Mouse (Mus musculus): Measurements from ENCODE around the gene S100a3. TPM values are rescaled to one million over a fixed set of nuclear protein-coding genes. Genes with fewer than 3 reads are reported as not detected.
A peak's percentile ranks its signal among the peaks of the same experiment; 100 is the strongest.

S100a3 gene
- total RNA-seq (2014; rRNA removed; ENCODE audit: low replicate concordance), result not detected in 2 replicates
- 0.16 TPM in 1 of 2 replicates, not detected in the other for polyA plus RNA-seq (2015; fragmentation: Nextera tagmentation; extraction: Ambion mirVana)

- ATAC-seq (ENCODE audit: insufficient read depth, low read depth), result no peak
- TF ChIP-seq EP300 (IDR thresholded peaks at IDR 0.05; ENCODE audit: low read depth) (no peak), CTCF (IDR thresholded peaks at IDR 0.05; ENCODE audit: low read depth) (no peak)
- Histone ChIP-seq H3K9me3 (replicated peaks; ENCODE audit: control insufficient read depth, low read length) (no peaks in the 10 kb centered on the region), H3K9ac (replicated peaks; ENCODE audit: low read depth, low read length) (no peak within 1 kb of the TSS), H3K4me2 (ENCODE audit: low read depth, low read length) (no peak within 1 kb of the TSS), H3K4me1 (ENCODE audit: control insufficient read depth, insufficient read depth) (no peaks in the 10 kb centered on the region), H3K27me3 (ENCODE audit: control insufficient read depth, insufficient read depth, low read length) (no peaks in the 10 kb centered on the region), H3K27ac (ENCODE audit: low read depth) (no peak within 1 kb of the TSS), H3K36me3 (replicated peaks; ENCODE audit: control insufficient read depth, insufficient read depth, low read length) (no peaks in the 10 kb centered on the region), H3K4me3 (ENCODE audit: low read depth, low read length) (no peak within 1 kb of the TSS)
- no peak for DNase-seq (ENCODE audit: low spot score)
- 77% methylated on average over 6 of the region's 6 CpGs for WGBS
These were observed at the start of gene S100a3 for GRCm38 (mm10) chr3:90560008-90560628. Gene S100a3 (plus strand): TSS chr3:90560578.

- peaks cover 3% of the 10 kb centered on the region; the same call in 1 of the 2 replicates for H3K36me3 ChIP-seq (replicated peaks; ENCODE audit: control insufficient read depth, insufficient read depth, low read length)
- no peaks in the 10 kb centered on the region for H3K27me3 ChIP-seq (ENCODE audit: control insufficient read depth, insufficient read depth, low read length)
- no peak overlapping the region for H3K27ac ChIP-seq (ENCODE audit: low read depth)
- peaks cover 40% of the 10 kb centered on the region for H3K4me1 ChIP-seq (ENCODE audit: control insufficient read depth, insufficient read depth)
- WGBS, result 73% methylated on average over 5 of the region's 5 CpGs
- H3K4me2 ChIP-seq (ENCODE audit: low read depth, low read length), result peak overlapping the region; percentile 82; the same call in 1 of the 2 replicates
- TF ChIP-seq CTCF (IDR thresholded peaks at IDR 0.05; ENCODE audit: low read depth), result no peak
- H3K9me3 ChIP-seq (replicated peaks; ENCODE audit: control insufficient read depth, low read length), result no peaks in the 10 kb centered on the region
- H3K9ac ChIP-seq (replicated peaks; ENCODE audit: low read depth, low read length), result no peak overlapping the region
- DNase-seq (ENCODE audit: low spot score) (no peak), ATAC-seq (ENCODE audit: insufficient read depth, low read depth) (no peak)
- H3K4me3 ChIP-seq (ENCODE audit: low read depth, low read length), result no peak overlapping the region
These were observed 48.1 kb upstream of the S100a3 start for GRCm38 (mm10) chr3:90512276-90512675.

GRCm38 (mm10) chr3:90512948-90513642 lies 47.3 kb upstream of the S100a3 start:
- H3K27ac ChIP-seq (ENCODE audit: low read depth), result peak overlapping the region; percentile 88
- H3K4me1 ChIP-seq (ENCODE audit: control insufficient read depth, insufficient read depth), result peaks cover 32% of the 10 kb centered on the region
- H3K9ac ChIP-seq (replicated peaks; ENCODE audit: low read depth, low read length), result peak overlapping the region; percentile 68
- ATAC-seq (ENCODE audit: insufficient read depth, low read depth), result no peak
- no peak for DNase-seq (ENCODE audit: low spot score)
- 55% methylated on average over 9 of the region's 9 CpGs for WGBS
- H3K9me3 ChIP-seq (replicated peaks; ENCODE audit: control insufficient read depth, low read length), result no peaks in the 10 kb centered on the region
- H3K4me2 ChIP-seq (ENCODE audit: low read depth, low read length), result peak overlapping the region; percentile 82
- no peaks in the 10 kb centered on the region for H3K27me3 ChIP-seq (ENCODE audit: control insufficient read depth, insufficient read depth, low read length)
- TF ChIP-seq CTCF (IDR thresholded peaks at IDR 0.05; ENCODE audit: low read depth), result no peak
- TF ChIP-seq EP300 (IDR thresholded peaks at IDR 0.05; ENCODE audit: low read depth), result no peak
- 0 out of 2 replicates have a peak, but pooled peaks cover 6% of the 10 kb centered on the region for H3K36me3 ChIP-seq (replicated peaks; ENCODE audit: control insufficient read depth, insufficient read depth, low read length)
- H3K4me3 ChIP-seq (ENCODE audit: low read depth, low read length), result peak overlapping the region; percentile 65

- no peaks in the 10 kb centered on the region for H3K9me3 ChIP-seq (replicated peaks; ENCODE audit: control insufficient read depth, low read length)
- peak; percentile 80 for DNase-seq (ENCODE audit: low spot score)
- H3K4me3 ChIP-seq (ENCODE audit: low read depth, low read length), result peak within 1 kb of the TSS; percentile 65
- peak; percentile 75 for ATAC-seq (ENCODE audit: insufficient read depth, low read depth)
- TF ChIP-seq EP300 (IDR thresholded peaks at IDR 0.05; ENCODE audit: low read depth), result no peak
- TF ChIP-seq CTCF (IDR thresholded peaks at IDR 0.05; ENCODE audit: low read depth), result peak; percentile 53
- peak within 1 kb of the TSS; percentile 88 for H3K27ac ChIP-seq (ENCODE audit: low read depth)
- H3K4me2 ChIP-seq (ENCODE audit: low read depth, low read length), result peak within 1 kb of the TSS; percentile 82
- 3% methylated on average over 24 of the region's 25 CpGs for WGBS
- H3K36me3 ChIP-seq (replicated peaks; ENCODE audit: control insufficient read depth, insufficient read depth, low read length), result 0 out of 2 replicates have a peak, but pooled peaks cover 7% of the 10 kb centered on the region
- H3K4me1 ChIP-seq (ENCODE audit: control insufficient read depth, insufficient read depth), result peaks cover 30% of the 10 kb centered on the region
- H3K9ac ChIP-seq (replicated peaks; ENCODE audit: low read depth, low read length), result peak within 1 kb of the TSS; percentile 68
- no peaks in the 10 kb centered on the region for H3K27me3 ChIP-seq (ENCODE audit: control insufficient read depth, insufficient read depth, low read length)
These were observed 46.4 kb upstream of the S100a3 start, which contains the start of the genes S100a1 and S100a13 for GRCm38 (mm10) chr3:90513796-90514590. Gene S100a1 (minus strand): TSS chr3:90514392. Gene S100a13 (plus strand): TSS chr3:90514435.

GRCm38 (mm10) chr3:90514691-90515090 lies 45.7 kb upstream of the S100a3 start:
- Histone ChIP-seq H3K4me1 (ENCODE audit: control insufficient read depth, insufficient read depth) (peaks cover 30% of the 10 kb centered on the region), H3K4me3 (ENCODE audit: low read depth, low read length) (peak overlapping the region; percentile 65), H3K4me2 (ENCODE audit: low read depth, low read length) (peak overlapping the region; percentile 82), H3K9ac (replicated peaks; ENCODE audit: low read depth, low read length) (peak overlapping the region; percentile 68), H3K27me3 (ENCODE audit: control insufficient read depth, insufficient read depth, low read length) (no peaks in the 10 kb centered on the region), H3K27ac (ENCODE audit: low read depth) (peak overlapping the region; percentile 88), H3K9me3 (replicated peaks; ENCODE audit: control insufficient read depth, low read length) (no peaks in the 10 kb centered on the region), H3K36me3 (replicated peaks; ENCODE audit: control insufficient read depth, insufficient read depth, low read length) (0 out of 2 replicates have a peak, but pooled peaks cover 7% of the 10 kb centered on the region)
- WGBS, result under 1% methylated on average over 10 of the region's 10 CpGs
- no peak for TF ChIP-seq CTCF (IDR thresholded peaks at IDR 0.05; ENCODE audit: low read depth)
- ATAC-seq (ENCODE audit: insufficient read depth, low read depth) (peak; percentile 83), DNase-seq (ENCODE audit: low spot score) (peak; percentile 72)

Measured in heart, postnatal 0 days (tissue).